Mouse (Mus musculus): Measurements from ENCODE around the gene Vti1a.

The Vti1a gene

DNA sequence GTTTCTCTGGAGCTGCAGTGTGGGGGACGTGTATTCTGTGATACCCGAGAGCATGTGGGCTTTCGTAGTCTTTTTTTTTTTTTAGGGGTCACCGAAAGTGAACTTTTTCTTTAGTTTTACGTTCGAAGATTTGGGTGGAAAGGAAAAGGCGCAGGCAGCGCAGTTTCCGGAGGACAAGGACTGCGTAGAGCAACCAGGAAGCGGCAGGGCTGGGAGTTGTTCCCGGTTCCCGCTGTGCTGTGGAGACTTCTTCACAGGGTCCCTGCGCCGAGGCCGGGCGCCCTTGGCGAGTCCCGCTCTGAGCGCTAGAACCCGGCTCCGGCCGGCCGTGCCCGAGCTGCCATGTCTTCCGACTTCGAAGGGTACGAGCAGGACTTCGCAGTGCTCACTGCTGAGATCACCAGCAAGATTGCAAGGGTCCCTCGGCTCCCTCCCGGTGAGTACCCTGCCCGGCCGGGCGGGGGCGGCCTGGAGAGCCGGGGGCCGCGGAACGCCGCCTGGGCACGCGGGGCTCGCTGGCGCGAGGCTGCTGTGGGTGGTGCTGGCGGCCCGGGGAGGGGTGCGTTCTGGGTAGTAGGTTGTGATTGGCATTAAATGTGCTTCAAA is at the start of gene Vti1a:
Gene Vti1a (plus strand): TSS at position 187 of the 606 bp plus-strand sequence.
- TF ChIP-seq GATA4 (IDR thresholded peaks at IDR 0.05; ENCODE audit: insufficient replicate concordance, low read length) = no peak

GRCm38 (mm10) chr19:55266786-55267185 is 49.3 kb upstream of the Vti1a start:
- TF ChIP-seq GATA4 (IDR thresholded peaks at IDR 0.05; ENCODE audit: insufficient replicate concordance, low read length) = no peak

DNA sequence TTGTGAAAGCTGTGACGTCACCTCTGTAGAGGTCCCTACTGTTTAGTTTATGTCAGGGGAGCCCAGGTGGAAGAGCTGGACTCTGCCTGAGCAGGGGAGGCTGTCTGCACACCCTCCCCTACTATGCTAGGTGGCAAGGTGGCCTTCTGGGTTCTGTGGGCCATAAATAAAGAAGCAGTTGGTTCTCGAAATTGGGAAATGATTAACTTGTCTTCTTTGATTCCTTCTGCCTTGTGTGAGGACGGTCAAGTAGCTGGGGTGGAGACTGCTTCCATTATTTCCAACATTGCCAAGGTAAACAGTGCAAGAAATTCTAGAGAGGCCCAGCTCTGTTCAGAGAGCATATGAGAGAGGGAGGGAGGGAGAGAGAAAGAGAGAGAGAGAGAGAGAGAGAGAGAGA is 47.9 kb upstream of the Vti1a start:
- no peak for TF ChIP-seq GATA4 (IDR thresholded peaks at IDR 0.05; ENCODE audit: insufficient replicate concordance, low read length)

GRCm38 (mm10) chr19:55269051-55269450 is 47.0 kb upstream of the Vti1a start:
- TF ChIP-seq GATA4 (IDR thresholded peaks at IDR 0.05; ENCODE audit: insufficient replicate concordance, low read length) = no peak

DNA sequence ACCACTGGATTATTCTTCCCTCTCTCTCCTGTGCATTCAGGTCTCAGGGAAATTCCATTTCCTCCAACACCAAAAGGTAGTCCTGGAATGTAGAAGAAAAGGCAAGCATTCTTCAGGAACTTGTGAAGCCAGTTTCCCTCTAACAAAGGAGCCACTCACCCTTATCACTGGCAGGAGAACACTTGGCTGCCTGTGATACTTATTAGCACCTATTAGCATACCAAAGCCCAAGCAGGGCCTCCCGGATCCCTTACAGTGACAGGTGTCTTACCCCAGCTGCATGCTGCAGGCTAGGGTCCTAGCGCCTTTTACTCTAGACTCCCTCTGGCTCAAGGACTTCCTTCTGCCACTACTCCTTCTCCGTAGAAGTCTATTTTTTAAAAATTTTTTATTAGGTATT is 44.6 kb upstream of the Vti1a start:
- no peak for TF ChIP-seq GATA4 (IDR thresholded peaks at IDR 0.05; ENCODE audit: insufficient replicate concordance, low read length)

DNA sequence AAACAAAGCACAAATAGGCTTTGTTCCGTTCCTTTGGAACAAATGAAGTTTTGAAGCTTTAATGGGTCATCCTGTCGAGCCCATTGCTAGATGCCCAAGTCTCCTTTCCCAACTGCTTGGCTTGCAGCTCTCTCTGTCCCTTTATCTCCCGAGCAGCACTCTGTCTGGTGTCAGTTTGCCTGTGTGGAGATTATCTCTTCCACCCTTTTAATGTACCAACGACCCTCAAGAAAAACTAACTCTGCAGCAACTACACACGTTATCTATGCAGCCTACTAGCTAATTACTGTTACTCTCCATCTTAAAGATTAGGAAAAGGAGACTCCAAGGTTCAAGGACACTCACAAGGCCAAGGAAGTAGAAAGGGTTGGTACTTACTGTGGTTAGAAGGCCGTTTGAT is 42.8 kb upstream of the Vti1a start:
- TF ChIP-seq GATA4 (IDR thresholded peaks at IDR 0.05; ENCODE audit: insufficient replicate concordance, low read length) = no peak

GRCm38 (mm10) chr19:55276100-55276499 is 40.0 kb upstream of the Vti1a start:
- no peak for TF ChIP-seq GATA4 (IDR thresholded peaks at IDR 0.05; ENCODE audit: insufficient replicate concordance, low read length)

DNA sequence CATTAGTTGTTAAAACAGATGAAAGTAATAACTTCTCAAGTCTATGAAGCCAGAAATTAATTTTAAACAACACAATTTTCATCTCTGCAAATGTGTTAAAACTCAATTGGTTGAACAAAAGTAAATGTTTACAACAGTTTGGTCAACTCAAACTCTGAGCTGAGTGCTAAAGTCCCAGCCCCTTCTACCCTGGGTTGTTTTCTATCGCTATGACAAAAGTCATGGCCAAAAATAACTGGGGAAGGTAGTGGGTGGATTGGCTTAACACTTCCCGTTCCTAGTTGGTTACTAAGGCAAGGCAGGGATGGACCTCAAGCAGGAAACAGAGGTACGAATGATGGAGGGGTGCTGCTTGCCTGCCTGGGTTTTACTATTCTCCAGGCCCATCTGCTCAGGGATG is 39.3 kb upstream of the Vti1a start:
- TF ChIP-seq GATA4 (IDR thresholded peaks at IDR 0.05; ENCODE audit: insufficient replicate concordance, low read length) = no peak

- no peak for TF ChIP-seq GATA4 (IDR thresholded peaks at IDR 0.05; ENCODE audit: insufficient replicate concordance, low read length)
Measured at GRCm38 (mm10) chr19:55284093-55284492, 32.0 kb upstream of the Vti1a start.

- TF ChIP-seq GATA4 (IDR thresholded peaks at IDR 0.05; ENCODE audit: insufficient replicate concordance, low read length) = no peak
Measured at GRCm38 (mm10) chr19:55286034-55286433, 30.1 kb upstream of the Vti1a start.

- TF ChIP-seq GATA4 (IDR thresholded peaks at IDR 0.05; ENCODE audit: insufficient replicate concordance, low read length) = no peak
Measured at GRCm38 (mm10) chr19:55288974-55289373, 27.1 kb upstream of the Vti1a start.

DNA sequence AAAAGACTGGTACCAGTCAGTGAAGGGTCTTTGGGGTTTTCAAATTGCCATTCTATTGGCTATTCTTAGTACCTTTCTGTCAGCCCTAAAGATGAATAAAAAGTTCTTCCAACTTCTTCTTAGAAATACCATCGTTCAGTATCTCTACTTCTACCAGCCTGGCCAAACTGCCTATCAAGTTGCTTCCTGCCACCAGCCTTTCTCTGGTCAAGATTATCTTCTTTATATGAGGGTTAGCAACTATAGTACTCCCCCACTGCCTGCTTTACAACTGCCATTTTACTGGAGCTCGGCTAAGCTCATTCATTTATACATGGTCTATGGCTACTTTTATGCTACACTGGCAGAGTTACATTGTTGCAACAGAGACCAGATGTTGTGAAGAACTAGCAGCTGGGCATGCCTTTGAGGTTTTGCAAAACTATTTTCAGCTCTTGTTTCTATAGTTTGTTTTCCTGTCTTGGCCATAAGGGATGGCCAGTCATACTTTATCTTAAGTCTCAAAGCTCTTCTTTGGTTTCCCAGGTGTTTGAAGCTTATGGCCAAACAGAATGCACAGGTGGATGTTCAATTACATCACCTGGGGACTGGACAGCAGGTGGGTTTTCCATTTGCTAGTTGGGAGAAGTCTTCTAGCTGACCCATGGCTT is 25.3 kb upstream of the Vti1a start:
- no peak for TF ChIP-seq GATA4 (IDR thresholded peaks at IDR 0.05; ENCODE audit: insufficient replicate concordance, low read length)

GRCm38 (mm10) chr19:55292210-55292850 is 23.8 kb upstream of the Vti1a start:
- TF ChIP-seq GATA4 (IDR thresholded peaks at IDR 0.05; ENCODE audit: insufficient replicate concordance, low read length) = no peak

- no peak for TF ChIP-seq GATA4 (IDR thresholded peaks at IDR 0.05; ENCODE audit: insufficient replicate concordance, low read length)
Measured at GRCm38 (mm10) chr19:55293175-55293574, 22.9 kb upstream of the Vti1a start.

DNA sequence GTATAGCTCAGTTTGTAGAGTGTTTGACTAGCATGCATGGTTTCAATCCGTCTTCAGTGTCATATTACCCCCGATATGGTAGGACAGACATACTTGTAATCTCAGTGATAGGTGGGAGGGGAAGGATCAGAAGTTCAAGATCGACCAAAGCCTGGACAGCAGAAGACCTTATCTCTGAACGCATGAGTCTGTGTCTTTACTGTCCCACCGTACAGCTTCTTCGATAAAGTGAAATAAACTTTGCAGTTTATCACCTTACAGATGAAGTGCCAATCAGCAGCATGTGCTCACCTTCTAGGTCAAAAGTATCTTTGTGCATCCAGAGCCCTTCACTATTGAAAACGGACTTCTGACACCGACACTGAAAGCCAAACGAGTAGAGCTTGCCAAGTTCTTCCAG is 21.0 kb upstream of the Vti1a start:
- no peak for TF ChIP-seq GATA4 (IDR thresholded peaks at IDR 0.05; ENCODE audit: insufficient replicate concordance, low read length)

DNA sequence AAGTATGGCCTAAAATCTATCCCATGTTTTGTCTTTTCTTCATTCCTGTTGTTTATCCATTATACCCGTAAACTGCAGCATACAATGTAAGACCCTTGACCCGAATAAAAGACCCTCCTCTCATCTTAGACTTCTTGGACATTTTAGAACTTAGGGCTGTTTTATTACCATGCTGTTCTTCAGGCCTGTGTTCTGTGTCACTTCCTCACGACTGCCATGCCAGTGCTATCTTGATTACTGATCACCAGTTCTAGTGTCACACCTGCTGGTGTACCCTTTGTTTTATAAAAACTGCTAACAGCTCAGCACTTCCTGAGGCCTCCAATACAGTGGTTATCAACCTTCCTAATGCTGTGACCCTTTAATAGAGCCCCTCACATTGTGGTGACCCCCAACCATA is 20.5 kb upstream of the Vti1a start:
- no peak for TF ChIP-seq GATA4 (IDR thresholded peaks at IDR 0.05; ENCODE audit: insufficient replicate concordance, low read length)

Data from liver, adult (tissue).